Mouse (Mus musculus) left cerebral cortex, adult 2 months (tissue): ENCODE data around the gene C2cd4a. TPM values are rescaled to one million over a fixed set of nuclear protein-coding genes. Genes with fewer than 3 reads are reported as not detected.

Source experiments
- DNase-seq, 2 experiments: peaks; one replicate each; pipeline ENCODE4 v3.0.0; 2021 to 2022; ENCODE audit warnings: low spot score in 2 of 2, mixed read lengths in 1 of 2; ENCODE audit errors: extremely low spot score in 1 of 2
- H3K27ac ChIP-seq: fragments of 200-600 bp; 2 replicates; pipeline ENCODE4 v1.8.1; 2022
- H3K4me3 ChIP-seq: fragments of 200-600 bp; 2 replicates; pipeline ENCODE4 v1.8.1; 2022
- CTCF ChIP-seq: fragments of 200-600 bp; IDR thresholded peaks from 2 replicates; pipeline ENCODE4 v1.8.1; 2022; ENCODE audit warnings: antibody characterized with exemption, mild to moderate bottlenecking, moderate library complexity
- intact Hi-C: fragments of 180-260 bp; cut with DNase I; formaldehyde crosslinking; loops from one replicate; pipeline ENCODE4 v1.15.1; 2025
- total RNA-seq, 2 experiments: library from RNA; stranded (reverse); gene quantifications; 2 replicates each; pipeline ENCODE4 v1.2.3; 2021

The C2cd4a gene
- total RNA-seq, 2 experiments from 2014 or later = 0.26 TPM; not detected in 1

GRCm38 (mm10) chr9:67807000-67807399 lies 25.1 kb downstream of the C2cd4a start:
- Histone ChIP-seq H3K27ac (no peak overlapping the region), H3K4me3 (no peak overlapping the region)
- no peak for DNase-seq
- intact Hi-C loops = no loop called here
- no peak for TF ChIP-seq CTCF

- no peak overlapping the region for H3K27ac ChIP-seq
- TF ChIP-seq CTCF = peak; percentile 83
- H3K4me3 ChIP-seq = no peak overlapping the region
- peak; percentile 27 to 53 for DNase-seq
- intact Hi-C loops = loop anchor here (1.0 to 2.0 kb wide), 2 partner anchors 44 to 91 kb away; no protein-coding TSS in a partner anchor
Observed at GRCm38 (mm10) chr9:67802241-67802640, 29.9 kb downstream of the C2cd4a start.

- intact Hi-C loops = no loop called here
- TF ChIP-seq CTCF = no peak
Observed at GRCm38 (mm10) chr9:67799078-67799819, 32.9 kb downstream of the C2cd4a start.

GRCm38 (mm10) chr9:67795205-67795675 lies 36.9 kb downstream of the C2cd4a start:
- TF ChIP-seq CTCF = no peak

More at GRCm38 (mm10) chr9:67799078-67799819, 32.9 kb downstream of the C2cd4a start:
- H3K27ac ChIP-seq = no peak overlapping the region
- no peak overlapping the region for H3K4me3 ChIP-seq
- DNase-seq = no peak

GRCm38 (mm10) chr9:67794668-67795067 lies 37.5 kb downstream of the C2cd4a start:
- intact Hi-C loops = no loop called here
- Histone ChIP-seq H3K4me3 (no peak overlapping the region), H3K27ac (no peak overlapping the region)
- no peak for DNase-seq
- TF ChIP-seq CTCF = no peak

More at GRCm38 (mm10) chr9:67795205-67795675, 36.9 kb downstream of the C2cd4a start:
- DNase-seq = peak; percentile 36 to 46
- peak overlapping the region; percentile 3; the same call in 1 of the 2 replicates for H3K4me3 ChIP-seq
- intact Hi-C loops = no loop called here
- H3K27ac ChIP-seq = no peak overlapping the region

GRCm38 (mm10) chr9:67794216-67794615 lies 37.9 kb downstream of the C2cd4a start:
- Histone ChIP-seq H3K27ac (no peak overlapping the region), H3K4me3 (no peak overlapping the region)
- DNase-seq = no peak
- intact Hi-C loops = no loop called here
- no peak for TF ChIP-seq CTCF

GRCm38 (mm10) chr9:67793501-67793900 lies 38.6 kb downstream of the C2cd4a start:
- TF ChIP-seq CTCF = no peak
- DNase-seq = no peak
- H3K27ac ChIP-seq = no peak overlapping the region
- no peak overlapping the region for H3K4me3 ChIP-seq
- intact Hi-C loops = no loop called here

- intact Hi-C loops = no loop called here
- DNase-seq = no peak
- no peak overlapping the region for H3K27ac ChIP-seq
- H3K4me3 ChIP-seq = no peak overlapping the region
- no peak for TF ChIP-seq CTCF
Observed at GRCm38 (mm10) chr9:67792405-67792804, 39.7 kb downstream of the C2cd4a start.

- intact Hi-C loops = no loop called here
- H3K27ac ChIP-seq = no peak overlapping the region
- no peak for TF ChIP-seq CTCF
- no peak overlapping the region for H3K4me3 ChIP-seq
- DNase-seq = no peak
Observed at GRCm38 (mm10) chr9:67787671-67788070, 44.5 kb downstream of the C2cd4a start.

- intact Hi-C loops = no loop called here
- Histone ChIP-seq H3K27ac (no peak overlapping the region), H3K4me3 (no peak overlapping the region)
- TF ChIP-seq CTCF = no peak
- DNase-seq = no peak
Observed at GRCm38 (mm10) chr9:67786311-67786710, 45.8 kb downstream of the C2cd4a start.

GRCm38 (mm10) chr9:67783925-67784324 lies 48.2 kb downstream of the C2cd4a start:
- DNase-seq = no peak
- no peak overlapping the region for H3K27ac ChIP-seq
- H3K4me3 ChIP-seq = no peak overlapping the region
- peak; percentile 55 for TF ChIP-seq CTCF
- intact Hi-C loops = no loop called here

GRCm38 (mm10) chr9:67783464-67783863 lies 48.7 kb downstream of the C2cd4a start:
- H3K27ac ChIP-seq = no peak overlapping the region
- TF ChIP-seq CTCF = no peak
- no peak for DNase-seq
- intact Hi-C loops = no loop called here
- no peak overlapping the region for H3K4me3 ChIP-seq

- TF ChIP-seq CTCF = no peak
- intact Hi-C loops = no loop called here
- DNase-seq = no peak
- no peak overlapping the region for H3K27ac ChIP-seq
- H3K4me3 ChIP-seq = no peak overlapping the region
Observed at GRCm38 (mm10) chr9:67782786-67783185, 49.3 kb downstream of the C2cd4a start.

Other genes starting within 250 kb of the C2cd4a start
- gene C2cd4b, start 72.9 kb downstream of the C2cd4a start, total RNA-seq = 1 to 10 TPM; 4.0 to 4.6 TPM
- 10 to 100 TPM; 82.2 to 83.8 TPM for gene Vps13c, start 8.1 kb upstream of the C2cd4a start, total RNA-seq